Mouse (Mus musculus) G1E (cell line): ENCODE measurements around the gene Taf4.

Source experiments
- CTCF ChIP-seq: IDR thresholded peaks from 2 replicates; pipeline ENCODE4 v1.5.1; 2012; ENCODE audit warnings: low read depth, low read length, inconsistent platforms, mixed read lengths
- TAL1 ChIP-seq: conservative IDR thresholded peaks from 2 replicates; pipeline ENCODE4 v1.6.1; 2012; ENCODE audit warnings: low read depth, low read length, inconsistent platforms, mixed read lengths

DNA sequence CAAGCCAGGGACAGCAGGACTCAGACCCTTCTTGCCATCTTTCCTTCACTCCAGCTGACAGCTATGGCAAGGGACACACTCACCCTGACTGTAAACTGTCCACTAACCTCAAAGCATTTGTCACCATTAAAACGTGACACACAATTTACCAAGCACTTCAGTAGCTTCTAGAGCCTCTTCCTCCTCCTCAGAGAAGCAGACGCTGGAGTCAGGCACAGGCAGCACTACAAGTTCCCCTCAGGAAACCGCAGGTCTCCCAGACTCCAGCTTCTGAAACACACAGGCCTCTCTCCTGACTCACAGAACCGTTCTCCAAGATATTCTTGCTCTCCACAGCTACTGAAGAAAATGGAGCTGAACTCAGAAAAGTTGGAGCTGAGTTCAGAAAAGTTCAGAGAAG lies 39.4 kb downstream of the Taf4 start:
- TF ChIP-seq CTCF = no peak
- no peak for TF ChIP-seq TAL1
